Comparison of ENCODE assay signal across 22 mouse cellular contexts in the genomic region with DNA sequence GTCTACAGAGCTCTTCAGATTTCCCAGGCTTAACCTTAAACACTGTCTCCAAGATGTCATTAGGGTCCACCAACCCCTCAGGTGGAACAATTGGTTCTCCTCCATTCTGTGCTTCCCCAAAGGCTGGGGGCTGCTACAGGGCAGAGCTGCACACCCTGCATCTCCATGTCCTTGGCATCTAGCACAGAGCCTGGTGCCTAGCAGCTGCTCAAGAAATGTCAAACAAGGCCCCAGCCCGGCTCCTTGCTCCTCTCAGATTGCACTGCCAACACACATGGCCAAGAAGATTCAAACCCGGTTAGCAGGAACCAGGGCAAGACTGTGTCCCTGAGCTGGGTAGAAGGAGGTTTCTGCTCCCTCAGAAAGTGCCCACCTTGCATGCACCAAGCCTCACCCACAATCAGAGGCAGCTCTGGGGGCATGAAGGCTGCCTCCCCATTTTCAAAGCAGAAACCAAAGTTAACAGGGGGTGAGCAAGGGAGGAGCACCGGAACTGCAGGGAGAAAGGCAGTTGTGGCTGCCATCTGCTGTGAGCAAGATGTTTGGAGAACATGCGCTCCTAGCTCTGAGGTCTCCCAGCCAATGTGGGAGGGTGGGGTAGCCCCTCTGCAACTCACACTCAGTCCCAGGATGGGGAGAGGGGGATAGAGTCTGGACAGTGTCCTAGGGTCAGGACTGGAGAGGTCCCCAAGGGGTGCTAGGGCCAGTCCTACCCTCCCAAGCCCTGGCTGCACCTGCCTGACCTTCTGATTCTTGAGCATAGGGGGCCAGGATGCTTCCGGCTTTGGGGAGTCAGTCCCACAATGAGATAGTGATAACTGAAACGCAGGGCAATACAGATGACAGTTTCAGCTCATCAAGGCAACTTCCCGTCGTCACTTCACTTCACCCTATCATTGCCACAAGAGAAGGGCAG. TPM values are rescaled to one million over a fixed set of nuclear protein-coding genes. Genes with fewer than 3 reads are reported as not detected.
DNase-seq lines count a peak whose midpoint lies in the region; TF ChIP-seq lines count a peak whose summit lies in the region.
"Had no signal": no experiment of that assay in that cellular context is flagged by ENCODE, and none has a peak within 500 bp of the region (broad histone marks: within the 10 kb centered on the region; RNA-seq: fewer than 3 reads in every experiment).

No protein-coding gene starts in this region.

- no peak overlapping the region for H3K4me3 ChIP-seq in left cerebral cortex, adult 2 months
- no peak overlapping the region for H3K4me3 ChIP-seq in cortical plate, adult 2 months (ENCODE audit: insufficient read depth, low read length)
- H3K4me3 ChIP-seq: embryonic facial prominence, embryonic 12.5 days; erythroblast, embryonic 14.5 days; heart, adult 2 months; limb, embryonic 13.5 days had no signal

- H3K4me1 ChIP-seq in cortical plate, adult 2 months (ENCODE audit: control insufficient read depth, insufficient read depth, low read length), result peaks cover 46% of the 10 kb centered on the region

- peak overlapping the region; percentile 86 for H3K27ac ChIP-seq in left cerebral cortex, adult 2 months
- H3K27ac ChIP-seq in cortical plate, adult 2 months (ENCODE audit: insufficient read depth, low read length), result peak overlapping the region; percentile 34
- H3K27ac ChIP-seq: embryonic facial prominence, embryonic 12.5 days; heart, adult 2 months; hindbrain, postnatal 0 days; kidney, postnatal 0 days; limb, embryonic 13.5 days; liver, embryonic 14.5 days had no signal

- peak; percentile 54 for DNase-seq in gastrocnemius, postnatal 14 days
- no peak for DNase-seq in gastrocnemius, postnatal 4 days (ENCODE audit: low spot score in 2 of 2)
- DNase-seq in left cerebral cortex, adult 2 months (ENCODE audit: extremely low spot score in 1 of 2, low spot score in 2 of 2), result no peak
- no peak for DNase-seq in left cerebral cortex, adult 11 months (ENCODE audit: low spot score)
- DNase-seq in gastrocnemius, postnatal 25 days, result peak; percentile 70
- DNase-seq in cerebellum, adult 8-10 months, result no peak
- DNase-seq: cerebellum, adult 9-10 months; heart, adult 2 months; heart, postnatal 4 days; kidney, adult 18-20 months; right cerebral cortex, postnatal 25 days; thymus, postnatal 14 days had no signal

- no peak for TF ChIP-seq CTCF in left cerebral cortex, adult 2 months (IDR thresholded peaks at IDR 0.05)
- no peak for TF ChIP-seq CTCF in cortical plate, adult 2 months (IDR thresholded peaks at IDR 0.05; ENCODE audit: extremely low read depth, insufficient read depth, low read length)

- no peak for TF ChIP-seq POLR2A in cortical plate, adult 2 months (IDR thresholded peaks at IDR 0.05; ENCODE audit: extremely low read depth, insufficient read depth, low read length)

- intact Hi-C loops in gastrocnemius, postnatal 14 days (cut with DNase I; ENCODE audit: low total_unique reads), result no loop called here
- intact Hi-C loops in left cerebral cortex, adult 2 months (cut with DNase I), result no loop called here

RNA-seq across cellular contexts. Expression of gene Dagla, which starts 16.3 kb away (rescaled TPM):
- total RNA-seq in gastrocnemius, postnatal 14 days (2021), result 1 to 10 TPM; 6.3 to 7.3 TPM
- total RNA-seq in gastrocnemius, postnatal 4 days (2021), result 10 to 100 TPM in 1 of 2 experiments, 1 to 10 TPM in 1; 9.3 to 10.4 TPM
- 10 to 100 TPM; 93.7 to 95.4 TPM for total RNA-seq in left cerebral cortex, adult 2 months (2021)
- 69.9 and 75.1 TPM in 2 replicates for polyA plus RNA-seq in cortical plate, adult 2 months (2012; rRNA removed)
- 1 to 10 TPM; 4.0 to 6.7 TPM for total RNA-seq in gastrocnemius, postnatal 25 days (2021)
- total RNA-seq: common myeloid progenitor, adult 5-6 weeks; neutrophil, adult 5-6 weeks had no signal

RNA-seq across cellular contexts. Expression of gene Myrf, which starts 47.8 kb away (rescaled TPM):
- under 1 TPM in 1 of 2 experiments, not detected in 1; 0.08 TPM for total RNA-seq in gastrocnemius, postnatal 14 days (2021)
- under 1 TPM; 0.26 to 0.39 TPM for total RNA-seq in gastrocnemius, postnatal 4 days (2021)
- total RNA-seq in left cerebral cortex, adult 2 months (2021), result 10 to 100 TPM; 14.0 to 15.3 TPM
- polyA plus RNA-seq in cortical plate, adult 2 months (2012; rRNA removed), result 21.0 and 26.4 TPM in 2 replicates
- not detected for total RNA-seq in gastrocnemius, postnatal 25 days (2021)
- total RNA-seq: megakaryocyte progenitor cell, adult 5-6 weeks; neutrophil, adult 5-6 weeks had no signal

Comparison
In these comparisons a context has a peak if more than half of its experiments do, and no peak if none do; other contexts are left out.
1. DNase-seq: peak in gastrocnemius, postnatal 14 days (single experiment) and gastrocnemius, postnatal 25 days (single experiment); none in gastrocnemius, postnatal 4 days (0 of 2), left cerebral cortex, adult 2 months (0 of 2), left cerebral cortex, adult 11 months (single experiment) and cerebellum, adult 8-10 months (single experiment).
2. RNA of gene Dagla, which starts 16.3 kb away (total RNA-seq): 93.7 to 95.4 TPM in left cerebral cortex, adult 2 months; 9.3 to 10.4 TPM in gastrocnemius, postnatal 4 days, 6.3 to 7.3 TPM in gastrocnemius, postnatal 14 days and 4.0 to 6.7 TPM in gastrocnemius, postnatal 25 days; every median in the first group is over 4 times any median in the second.
3. RNA of gene Myrf, which starts 47.8 kb away (total RNA-seq): 14.0 to 15.3 TPM in left cerebral cortex, adult 2 months; 0.26 to 0.39 TPM in gastrocnemius, postnatal 4 days, 0.08 TPM in gastrocnemius, postnatal 14 days and not detected in gastrocnemius, postnatal 25 days; every median in the first group is over 10 times any median in the second.